Mouse (Mus musculus): ENCODE measurements around the gene Hacd3.
"Not testable (repeated sequence)": the region's sequence is repeated elsewhere in the genome, so short reads cannot be mapped to it uniquely, and the experiment has no call there.

The Hacd3 gene

GRCm38 (mm10) chr9:65016978-65017827 lies 4.3 kb downstream of the Hacd3 start:
- no peak for DNase-seq (ENCODE audit: low spot score)

DNA sequence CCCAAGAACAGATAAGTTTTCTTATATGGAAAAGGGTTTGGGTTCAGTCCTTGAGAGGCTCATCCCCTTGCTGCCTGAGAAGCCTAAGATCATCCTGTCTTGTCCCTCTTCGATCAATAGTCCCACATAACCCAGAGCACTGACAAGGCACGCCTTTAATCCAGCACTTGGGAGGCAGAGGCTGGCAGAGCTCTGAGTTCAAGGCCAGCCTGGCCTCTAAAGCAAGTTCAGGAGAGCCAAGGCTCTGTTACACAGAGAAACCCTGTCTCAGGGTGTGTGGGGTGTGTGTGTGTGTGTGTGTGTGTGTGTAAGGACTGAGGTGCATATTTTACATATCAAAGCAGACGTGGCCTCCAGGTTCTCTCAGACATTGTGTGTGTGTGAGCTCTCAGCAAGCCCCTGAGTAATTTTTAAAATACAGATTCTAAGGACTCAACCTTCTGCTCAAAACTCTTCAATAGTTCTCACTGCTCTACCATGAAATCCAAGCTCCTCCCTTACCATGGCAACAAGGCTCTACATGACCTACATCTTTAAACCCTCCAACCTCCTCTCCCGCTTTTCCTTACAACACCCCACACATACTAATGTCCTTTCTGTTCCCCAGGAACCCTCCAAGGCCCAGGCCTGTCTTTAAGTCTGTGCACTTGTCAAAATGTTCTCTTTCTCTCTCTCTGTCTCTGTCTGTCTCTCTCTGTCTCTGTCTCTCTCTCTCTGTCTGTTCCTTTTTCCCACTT lies 5.1 kb downstream of the Hacd3 start:
- no peak for DNase-seq (ENCODE audit: low spot score)

- DNase-seq (ENCODE audit: low spot score): no peak
These were observed 5.9 kb downstream of the Hacd3 start for GRCm38 (mm10) chr9:65015461-65016222.

DNA sequence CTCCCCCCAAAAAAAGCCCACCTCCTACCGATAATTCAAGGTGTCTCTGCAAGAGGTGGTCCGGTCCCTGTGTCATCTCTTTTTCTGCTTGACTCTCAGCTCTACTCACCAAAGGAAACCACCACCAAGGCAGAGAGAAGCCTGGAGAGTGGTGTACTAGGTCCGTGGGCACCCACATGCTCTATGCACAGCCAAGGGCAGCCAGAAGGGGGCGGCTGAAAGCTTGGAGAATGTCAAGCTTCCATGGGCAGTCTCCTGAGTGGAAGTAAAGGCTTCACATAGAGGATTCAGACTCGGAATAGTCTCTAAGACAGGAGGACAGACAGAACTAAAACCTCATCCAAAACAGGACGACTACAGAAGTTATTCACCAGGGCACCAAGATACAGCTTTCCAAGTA lies 10.2 kb downstream of the Hacd3 start:
- DNase-seq (ENCODE audit: low spot score): no peak

DNA sequence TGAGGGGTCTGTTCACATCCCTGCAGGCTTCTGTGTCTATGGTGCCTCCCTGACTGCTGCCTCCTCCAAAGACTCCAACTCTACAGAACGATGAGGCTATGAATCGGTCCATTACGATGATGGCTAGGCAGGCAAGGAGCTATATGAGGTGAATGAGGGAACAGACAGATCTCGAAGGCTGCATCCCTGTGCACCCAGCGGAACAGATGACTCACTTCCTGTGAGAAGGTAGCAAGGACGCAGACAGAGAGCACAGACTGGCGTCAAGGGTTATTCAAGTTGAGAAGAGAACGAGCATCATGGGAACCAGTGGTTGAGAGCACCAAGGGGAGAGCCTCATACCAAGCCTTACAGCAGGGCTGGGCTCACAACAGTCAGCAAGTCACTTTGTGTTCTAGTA lies 10.9 kb downstream of the Hacd3 start:
- DNase-seq (ENCODE audit: low spot score): no peak

- no peak for DNase-seq (ENCODE audit: low spot score)
These were observed 15.8 kb downstream of the Hacd3 start for GRCm38 (mm10) chr9:65005737-65006136.

GRCm38 (mm10) chr9:65001481-65001880 lies 20.0 kb downstream of the Hacd3 start:
- no peak for DNase-seq (ENCODE audit: low spot score)

DNA sequence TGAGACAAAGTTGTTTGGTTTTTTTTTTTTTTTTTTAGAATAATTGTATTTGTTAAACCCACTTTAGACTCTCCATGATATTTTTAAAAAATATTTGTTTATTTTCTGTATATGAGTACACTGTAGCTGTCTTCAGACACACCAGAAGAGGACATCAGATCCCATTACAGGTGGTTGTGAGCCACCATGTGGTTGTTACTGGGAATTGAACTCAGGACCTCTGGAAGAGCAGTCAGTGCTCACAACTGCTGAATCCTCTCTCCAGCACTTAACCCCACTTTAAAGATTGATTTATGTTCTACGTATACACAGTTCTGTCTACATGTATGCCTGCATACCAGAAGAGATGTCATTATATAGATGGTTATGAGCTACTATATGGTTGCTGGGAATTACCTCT lies 26.0 kb downstream of the Hacd3 start:
- DNase-seq (ENCODE audit: low spot score): not testable (repeated sequence)

GRCm38 (mm10) chr9:64990291-64990690 lies 31.2 kb downstream of the Hacd3 start:
- DNase-seq (ENCODE audit: low spot score): no peak

DNA sequence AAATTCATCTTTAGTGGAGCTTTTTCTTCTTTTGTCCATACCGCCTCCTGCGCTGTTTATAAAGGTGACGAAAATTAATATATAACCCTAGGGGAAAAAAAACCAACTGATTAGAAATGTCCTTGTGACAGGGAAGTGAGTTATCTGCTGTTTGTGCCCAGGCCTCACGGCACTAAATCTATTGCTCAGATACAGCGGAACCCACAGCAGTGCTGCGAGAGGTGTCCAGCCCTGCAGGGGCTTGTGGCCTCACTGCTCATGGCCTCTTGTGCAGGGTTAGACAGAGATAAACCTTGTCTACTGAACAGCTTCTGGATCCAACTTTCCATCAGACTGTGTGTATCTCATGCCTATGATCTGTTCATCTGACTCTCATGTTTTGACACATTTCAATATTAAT lies 33.0 kb downstream of the Hacd3 start:
- no peak for DNase-seq (ENCODE audit: low spot score)

- DNase-seq (ENCODE audit: low spot score): no peak
These were observed 33.8 kb downstream of the Hacd3 start for GRCm38 (mm10) chr9:64987651-64988050.

GRCm38 (mm10) chr9:64985807-64986206 lies 35.7 kb downstream of the Hacd3 start:
- DNase-seq (ENCODE audit: low spot score): no peak

DNA sequence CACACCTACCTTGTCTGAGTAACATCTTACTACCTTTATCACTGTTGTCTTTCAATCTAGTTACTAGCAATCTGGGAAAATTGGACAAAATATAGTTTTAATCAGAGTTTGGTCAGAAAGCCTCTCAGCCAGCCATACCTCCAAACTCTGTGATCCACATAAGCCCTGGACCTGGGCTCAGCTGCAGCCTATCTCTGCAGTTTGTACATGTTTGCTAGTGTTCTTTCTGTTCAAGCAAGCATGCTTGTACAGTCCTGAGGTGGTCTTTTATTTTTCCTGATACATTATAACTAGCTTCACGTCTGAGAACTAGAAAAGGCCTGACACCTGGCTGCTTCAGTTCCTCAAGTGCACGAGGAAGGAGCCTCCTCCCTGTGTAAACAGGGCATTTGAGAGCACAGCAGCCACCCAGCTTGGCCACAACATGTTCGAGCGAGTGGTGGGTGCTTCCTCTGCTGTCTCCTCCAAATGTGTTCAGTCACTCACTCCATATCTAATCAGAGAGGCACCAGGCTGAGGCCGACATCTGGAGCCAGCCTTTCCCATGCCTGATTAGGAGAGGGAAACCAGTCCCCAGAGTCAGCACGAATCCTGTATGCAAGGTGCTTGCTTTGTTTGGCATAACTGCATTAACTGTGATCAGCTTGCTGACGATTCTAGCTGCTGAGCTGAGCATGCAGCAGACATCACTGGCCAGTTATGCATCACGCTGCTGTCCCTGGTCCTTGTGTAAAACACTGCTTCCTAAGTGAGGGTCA lies 36.3 kb downstream of the Hacd3 start:
- no peak for DNase-seq (ENCODE audit: low spot score)

- DNase-seq (ENCODE audit: low spot score): no peak
These were observed 39.6 kb downstream of the Hacd3 start for GRCm38 (mm10) chr9:64981904-64982303.

- no peak for DNase-seq (ENCODE audit: low spot score)
These were observed 40.9 kb downstream of the Hacd3 start for GRCm38 (mm10) chr9:64980548-64980947.

DNA sequence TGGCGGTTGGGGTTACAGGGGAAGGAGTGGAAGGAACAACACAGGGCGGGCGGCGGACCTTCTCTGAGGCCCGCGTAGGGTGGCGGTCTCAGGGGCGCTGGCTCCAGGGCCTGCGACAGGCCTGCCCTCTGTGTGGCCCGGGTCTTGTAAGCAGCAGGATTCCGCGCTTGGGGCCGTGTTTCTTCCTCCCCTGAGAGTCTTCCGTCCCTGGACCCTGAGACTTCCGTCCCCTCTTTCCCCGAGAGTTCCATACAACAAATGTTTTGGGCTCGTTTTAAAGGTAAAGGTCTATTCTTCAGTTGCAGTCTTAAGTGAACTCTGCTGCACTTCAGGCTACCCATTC lies 60.5 kb downstream of the Hacd3 start:
- no peak for DNase-seq (ENCODE audit: low spot score)

GRCm38 (mm10) chr9:64960117-64960977 lies 61.1 kb downstream of the Hacd3 start, which contains the start of gene Ints14:
Gene Ints14, plus strand, starts transcription at chr9:64960905.
- DNase-seq (ENCODE audit: low spot score): peak; percentile 96

DNA sequence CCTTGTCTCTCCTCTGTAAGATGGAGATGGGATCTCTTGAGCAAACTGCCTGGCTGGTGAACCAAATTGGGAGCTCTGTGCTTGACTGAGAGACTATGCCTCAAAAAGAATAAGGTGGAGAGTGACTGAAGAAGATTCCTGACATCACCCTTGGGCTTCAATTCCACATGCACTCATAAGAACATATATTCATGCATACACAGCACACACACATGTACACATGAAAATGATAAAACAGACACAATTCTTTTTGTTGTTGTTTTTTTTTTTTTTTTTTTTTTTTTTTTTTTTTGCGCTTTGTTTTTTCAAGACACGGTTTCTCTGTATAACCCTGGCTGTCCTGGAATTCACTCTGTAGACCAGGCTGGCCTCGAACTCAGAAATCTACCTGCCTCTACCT lies 64.2 kb downstream of the Hacd3 start:
- no peak for DNase-seq (ENCODE audit: low spot score)

- DNase-seq (ENCODE audit: low spot score): no peak
These were observed 65.2 kb downstream of the Hacd3 start for GRCm38 (mm10) chr9:64956337-64956736.

DNA sequence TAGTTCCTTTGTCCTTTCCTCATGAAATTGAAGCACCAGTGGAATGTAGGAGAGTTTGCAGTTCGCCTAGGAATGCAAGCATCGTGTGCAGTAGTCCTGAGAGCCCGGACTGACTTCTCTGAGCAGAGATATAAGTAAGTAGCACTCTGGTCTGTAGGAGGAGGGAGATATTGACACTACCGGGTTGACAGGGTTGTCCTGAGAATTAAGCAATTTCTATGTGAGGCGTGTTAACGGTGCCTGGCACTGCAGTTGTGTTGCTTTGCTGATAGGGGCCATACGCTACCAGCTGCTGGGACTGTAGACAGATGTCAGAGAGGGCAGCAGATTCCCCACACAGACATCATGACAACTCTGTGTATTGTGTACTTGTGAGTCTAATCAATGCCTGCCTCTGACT lies 68.3 kb downstream of the Hacd3 start:
- DNase-seq (ENCODE audit: low spot score): no peak

- no peak for DNase-seq (ENCODE audit: low spot score)
These were observed 69.4 kb downstream of the Hacd3 start for GRCm38 (mm10) chr9:64952055-64952454.

All from spleen, adult 12 weeks (tissue).